Mouse (Mus musculus) heart, embryonic 13.5 days (tissue): ENCODE measurements around the gene Gm5475. TPM values are rescaled to one million over a fixed set of nuclear protein-coding genes. Genes with fewer than 3 reads are reported as not detected.

Experiments
- ATAC-seq: fragments of 200-750 bp; cut with Nextera tagmentation; 2 replicates; pipeline ENCODE4 v1.8.0; 2017; ENCODE audit warnings: moderate TSS enrichment; ENCODE audit not compliant: insufficient number of reproducible peaks, low FRiP score, low TSS enrichment; ENCODE audit errors: extremely low read depth
- H3K27ac ChIP-seq: fragments of 300-500 bp; sonication (generic); replicated peaks from 2 replicates; pipeline ENCODE4 v1.5.1; 2015; ENCODE audit warnings: moderate library complexity, mild to moderate bottlenecking, inconsistent platforms
- H3K27me3 ChIP-seq: fragments of 300-500 bp; sonication (generic); replicated peaks from 2 replicates; pipeline ENCODE4 v1.6.1; 2015; ENCODE audit warnings: mild to moderate bottlenecking, inconsistent platforms
- H3K36me3 ChIP-seq: fragments of 300-500 bp; sonication (generic); 2 replicates; pipeline ENCODE4 v1.6.1; 2015; ENCODE audit warnings: mild to moderate bottlenecking, inconsistent platforms
- H3K4me1 ChIP-seq: fragments of 300-500 bp; sonication (generic); 2 replicates; pipeline ENCODE4 v1.6.1; 2015; ENCODE audit warnings: inconsistent platforms
- H3K4me2 ChIP-seq: fragments of 300-500 bp; sonication (generic); 2 replicates; pipeline ENCODE4 v1.6.1; 2015; ENCODE audit warnings: inconsistent platforms, mild to moderate bottlenecking, moderate library complexity
- H3K4me3 ChIP-seq: fragments of 300-500 bp; sonication (generic); 2 replicates; pipeline ENCODE4 v1.5.1; 2015; ENCODE audit warnings: moderate library complexity, mild to moderate bottlenecking, inconsistent platforms
- H3K9ac ChIP-seq: fragments of 300-500 bp; sonication (generic); 2 replicates; pipeline ENCODE4 v1.6.1; 2015; ENCODE audit warnings: inconsistent platforms, mild to moderate bottlenecking, moderate library complexity
- H3K9me3 ChIP-seq: fragments of 300-500 bp; sonication (generic); 2 replicates; pipeline ENCODE4 v1.6.1; 2016; ENCODE audit warnings: inconsistent platforms
- WGBS: fragments of 180-500 bp; shearing (Covaris S2); methylation state at CpG from one replicate; pipeline ENCODE4 v1.1.7; 2015; ENCODE audit warnings: mixed read lengths; 5-methylcytosine and 5-hydroxymethylcytosine counted together
- polyA plus RNA-seq: library from polyadenylated mRNA; unstranded; fragments of >200 nt; fragmentation: Nextera tagmentation; extraction: Ambion mirVana; gene quantifications from 2 replicates; pipeline ENCODE4 v1.2.1, GENCODE M21; 2015

The Gm5475 gene
- polyA plus RNA-seq, 1 experiment from 2014 or later, result 0.05 TPM

DNA sequence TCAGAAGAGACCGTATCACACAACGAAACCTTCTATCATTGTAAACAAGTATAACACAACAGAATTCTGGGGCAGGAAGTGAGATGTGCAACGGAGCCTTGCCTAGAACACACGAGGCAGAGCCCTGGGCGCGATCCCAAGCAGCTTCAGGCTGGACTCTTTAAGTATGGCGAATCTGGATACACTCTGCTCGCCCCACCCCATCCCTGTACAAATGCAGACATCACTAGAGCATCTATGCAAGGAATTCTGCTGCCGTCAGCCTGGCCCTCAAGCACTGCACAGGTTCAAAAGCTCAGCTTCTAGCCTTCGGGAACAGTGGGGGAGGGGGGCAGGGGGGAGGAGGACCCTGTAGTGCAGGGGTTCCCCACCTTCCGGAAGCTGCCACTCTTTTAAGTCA lies 28.9 kb upstream of the Gm5475 start:
- Histone ChIP-seq H3K27ac (no peak overlapping the region), H3K9me3 (no peaks in the 10 kb centered on the region), H3K4me1 (peaks cover 40% of the 10 kb centered on the region), H3K36me3 (peaks cover 50% of the 10 kb centered on the region), H3K9ac (no peak overlapping the region), H3K4me2 (no peak overlapping the region), H3K27me3 (no peaks in the 10 kb centered on the region), H3K4me3 (no peak overlapping the region)
- WGBS, result 67% methylated on average over 11 of the region's 11 CpGs
- ATAC-seq, result no peak

- Histone ChIP-seq H3K9ac (no peak overlapping the region), H3K36me3 (peaks cover 76% of the 10 kb centered on the region), H3K9me3 (no peaks in the 10 kb centered on the region), H3K27ac (no peak overlapping the region), H3K27me3 (no peaks in the 10 kb centered on the region), H3K4me1 (peaks cover 26% of the 10 kb centered on the region), H3K4me3 (no peak overlapping the region), H3K4me2 (no peak overlapping the region)
- 94% methylated on average over 3 of the region's 3 CpGs for WGBS
- no peak for ATAC-seq
These were observed 26.4 kb upstream of the Gm5475 start for GRCm38 (mm10) chr15:100395561-100395960.

DNA sequence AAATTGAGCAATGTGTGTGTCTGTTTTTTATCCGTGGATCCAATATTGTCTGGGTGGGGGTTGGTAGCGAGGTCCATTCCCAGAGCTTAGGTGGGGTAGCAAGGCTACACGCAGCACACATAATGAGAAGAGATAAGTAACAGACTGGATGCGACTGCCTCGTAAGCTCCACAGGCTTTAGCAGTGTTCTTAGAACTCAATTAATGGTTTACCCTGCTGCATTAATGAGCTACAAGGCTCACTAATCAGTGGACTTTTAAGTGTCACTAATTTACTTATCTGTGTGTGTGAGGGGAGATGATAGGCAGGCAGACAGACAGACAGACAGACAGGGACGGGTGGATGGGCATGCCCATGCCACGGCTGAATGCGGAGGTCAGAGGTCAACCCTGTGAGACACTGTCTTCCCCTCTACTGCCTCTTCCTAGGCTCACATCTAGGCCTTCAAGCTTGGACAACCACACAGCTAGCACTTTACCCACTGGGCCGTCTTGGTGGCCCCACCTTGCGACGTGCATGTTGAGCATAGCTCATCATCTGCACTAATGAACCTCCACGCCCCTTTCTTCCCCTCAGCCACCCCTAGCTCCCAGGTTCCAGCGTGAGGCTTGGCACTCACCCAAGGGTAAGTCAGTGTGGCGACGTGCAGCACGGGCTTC lies 21.2 kb upstream of the Gm5475 start:
- H3K36me3 ChIP-seq, result peaks cover 98% of the 10 kb centered on the region
- H3K4me2 ChIP-seq, result no peak overlapping the region
- no peaks in the 10 kb centered on the region for H3K4me1 ChIP-seq
- no peaks in the 10 kb centered on the region for H3K27me3 ChIP-seq
- no peak for ATAC-seq
- no peak overlapping the region for H3K4me3 ChIP-seq
- no peaks in the 10 kb centered on the region for H3K9me3 ChIP-seq
- 83% methylated on average over 16 of the region's 16 CpGs for WGBS
- no peak overlapping the region for H3K9ac ChIP-seq
- H3K27ac ChIP-seq, result no peak overlapping the region

GRCm38 (mm10) chr15:100401811-100402210 lies 20.1 kb upstream of the Gm5475 start:
- Histone ChIP-seq H3K4me3 (no peak overlapping the region), H3K36me3 (peaks cover 94% of the 10 kb centered on the region), H3K27ac (no peak overlapping the region), H3K9ac (no peak overlapping the region), H3K4me2 (no peak overlapping the region), H3K27me3 (no peaks in the 10 kb centered on the region), H3K4me1 (0 out of 2 replicates have a peak, but pooled peaks cover 4% of the 10 kb centered on the region), H3K9me3 (no peaks in the 10 kb centered on the region)
- no peak for ATAC-seq
- 95% methylated on average over 4 of the region's 4 CpGs for WGBS

DNA sequence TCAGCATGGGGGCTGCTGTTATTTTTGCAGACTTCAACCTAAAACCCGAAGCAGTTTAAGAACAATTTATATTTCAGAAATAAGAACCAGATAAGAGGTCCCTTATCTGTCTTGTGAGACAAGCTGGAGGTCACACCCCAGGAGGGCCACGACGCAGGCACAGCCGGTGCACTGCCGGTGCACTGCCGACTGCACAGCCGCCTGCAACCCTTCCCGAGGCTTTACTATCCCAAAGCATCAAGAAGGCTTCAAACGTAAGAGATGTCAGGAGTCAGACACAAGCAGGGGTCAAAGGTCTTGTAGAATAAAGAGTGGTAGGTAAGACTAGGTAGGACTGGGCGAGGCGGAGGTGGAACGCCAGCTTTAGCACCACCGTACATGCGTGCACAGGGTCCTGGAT lies 19.6 kb upstream of the Gm5475 start:
- Histone ChIP-seq H3K9me3 (no peaks in the 10 kb centered on the region), H3K4me2 (no peak overlapping the region), H3K4me1 (0 out of 2 replicates have a peak, but pooled peaks cover 4% of the 10 kb centered on the region), H3K4me3 (no peak overlapping the region), H3K27me3 (no peaks in the 10 kb centered on the region), H3K9ac (no peak overlapping the region), H3K27ac (no peak overlapping the region), H3K36me3 (peaks cover 94% of the 10 kb centered on the region)
- 83% methylated on average over 14 of the region's 14 CpGs for WGBS
- ATAC-seq, result no peak

DNA sequence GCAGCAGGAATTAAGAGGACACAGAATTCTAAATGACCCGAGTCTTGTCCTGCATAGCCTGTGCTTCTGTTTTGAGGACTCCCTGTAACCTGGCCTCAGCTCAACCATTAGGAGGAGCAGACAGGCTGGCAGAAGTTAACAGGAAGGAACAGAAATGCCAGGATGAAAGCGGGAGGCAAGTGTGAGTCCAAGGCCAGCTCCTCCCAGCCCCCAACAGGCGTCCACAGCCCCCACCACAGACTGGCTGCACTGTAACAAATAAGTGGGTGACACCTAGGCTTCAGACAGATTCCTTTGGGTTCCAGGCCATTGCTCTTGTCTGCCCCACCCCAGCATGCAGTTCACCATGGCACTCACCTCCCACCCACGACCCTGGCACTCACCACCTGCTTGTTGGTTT lies 19.1 kb upstream of the Gm5475 start:
- Histone ChIP-seq H3K36me3 (peaks cover 94% of the 10 kb centered on the region), H3K9me3 (no peaks in the 10 kb centered on the region), H3K4me1 (0 out of 2 replicates have a peak, but pooled peaks cover 4% of the 10 kb centered on the region), H3K4me2 (no peak overlapping the region), H3K4me3 (no peak overlapping the region), H3K27ac (no peak overlapping the region), H3K9ac (no peak overlapping the region), H3K27me3 (no peaks in the 10 kb centered on the region)
- WGBS, result 83% methylated on average over 4 of the region's 4 CpGs
- no peak for ATAC-seq

GRCm38 (mm10) chr15:100403318-100404000 lies 18.5 kb upstream of the Gm5475 start:
- no peaks in the 10 kb centered on the region for H3K9me3 ChIP-seq
- no peak for ATAC-seq
- H3K36me3 ChIP-seq, result peaks cover 94% of the 10 kb centered on the region
- H3K4me2 ChIP-seq, result no peak overlapping the region
- 0 out of 2 replicates have a peak, but pooled peaks cover 4% of the 10 kb centered on the region for H3K4me1 ChIP-seq
- H3K4me3 ChIP-seq, result no peak overlapping the region
- 90% methylated on average over 16 of the region's 16 CpGs for WGBS
- no peak overlapping the region for H3K27ac ChIP-seq
- H3K9ac ChIP-seq, result no peak overlapping the region
- H3K27me3 ChIP-seq, result no peaks in the 10 kb centered on the region

- H3K9me3 ChIP-seq, result no peaks in the 10 kb centered on the region
- H3K36me3 ChIP-seq, result peaks cover 89% of the 10 kb centered on the region
- no peak overlapping the region for H3K4me2 ChIP-seq
- 0 out of 2 replicates have a peak overlapping the region, but pooled peaks have one; percentile 3 for H3K27ac ChIP-seq
- no peaks in the 10 kb centered on the region for H3K27me3 ChIP-seq
- 60% methylated on average over 5 of the region's 5 CpGs for WGBS
- no peak overlapping the region for H3K9ac ChIP-seq
- no peak for ATAC-seq
- H3K4me1 ChIP-seq, result 0 out of 2 replicates have a peak, but pooled peaks cover 4% of the 10 kb centered on the region
- H3K4me3 ChIP-seq, result no peak overlapping the region
These were observed 15.9 kb upstream of the Gm5475 start for GRCm38 (mm10) chr15:100406088-100406487.

- peaks cover 49% of the 10 kb centered on the region for H3K36me3 ChIP-seq
- H3K4me3 ChIP-seq, result no peak overlapping the region
- peak overlapping the region; percentile 33 for H3K4me2 ChIP-seq
- H3K4me1 ChIP-seq, result peaks cover 34% of the 10 kb centered on the region
- no peaks in the 10 kb centered on the region for H3K27me3 ChIP-seq
- peak overlapping the region; percentile 39; the same call in 1 of the 2 replicates for H3K27ac ChIP-seq
- no peaks in the 10 kb centered on the region for H3K9me3 ChIP-seq
- WGBS, result 57% methylated on average over 14 of the region's 14 CpGs
- no peak overlapping the region for H3K9ac ChIP-seq
- peak; percentile 69; the same call in 1 of the 2 replicates for ATAC-seq
These were observed 10.9 kb upstream of the Gm5475 start for GRCm38 (mm10) chr15:100410918-100411672.

- Histone ChIP-seq H3K4me3 (no peak overlapping the region), H3K27me3 (no peaks in the 10 kb centered on the region), H3K4me1 (peaks cover 32% of the 10 kb centered on the region), H3K36me3 (peaks cover 46% of the 10 kb centered on the region), H3K27ac (peak overlapping the region; percentile 39; the same call in 1 of the 2 replicates), H3K4me2 (peak overlapping the region; percentile 22; the same call in 1 of the 2 replicates), H3K9ac (no peak overlapping the region), H3K9me3 (no peaks in the 10 kb centered on the region)
- WGBS, result 81% methylated on average over 5 of the region's 5 CpGs
- no peak for ATAC-seq
These were observed 10.2 kb upstream of the Gm5475 start for GRCm38 (mm10) chr15:100411731-100412130.

DNA sequence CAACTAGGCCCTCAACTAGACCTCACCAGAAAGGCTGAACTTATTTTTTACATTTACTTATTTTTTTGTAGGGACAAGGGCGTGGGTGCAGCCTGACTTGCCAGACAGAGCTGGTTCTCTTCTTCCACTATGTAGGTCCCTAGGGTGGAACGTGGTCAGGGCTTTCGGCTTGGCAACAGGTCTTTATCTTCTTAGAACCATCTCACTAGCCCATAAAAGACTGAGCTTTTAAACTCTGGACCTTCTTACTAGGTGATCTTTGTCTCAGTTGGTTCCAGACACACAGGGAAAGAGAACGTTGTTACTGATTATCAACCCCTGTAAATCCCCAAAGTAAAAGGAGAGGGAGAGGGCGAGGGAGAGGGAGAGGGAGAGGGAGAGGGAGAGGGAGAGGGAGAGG lies 8.6 kb upstream of the Gm5475 start:
- Histone ChIP-seq H3K9me3 (no peaks in the 10 kb centered on the region), H3K4me1 (peaks cover 39% of the 10 kb centered on the region), H3K36me3 (peaks cover 32% of the 10 kb centered on the region), H3K27ac (no peak overlapping the region), H3K9ac (no peak overlapping the region), H3K27me3 (no peaks in the 10 kb centered on the region), H3K4me3 (no peak overlapping the region), H3K4me2 (no peak overlapping the region)
- no peak for ATAC-seq
- 76% methylated on average over 4 of the region's 5 CpGs for WGBS
